Mouse (Mus musculus) G1E (cell line): ENCODE results near the gene Csad. TPM values are rescaled to one million over a fixed set of nuclear protein-coding genes. Genes with fewer than 3 reads are reported as not detected.
"Not testable (repeated sequence)": the region's sequence is repeated elsewhere in the genome, so short reads cannot be mapped to it uniquely, and the experiment has no call there.

Experiments
- ATAC-seq: 2 replicates; pipeline ENCODE4 v1.8.0; 2016; ENCODE audit warnings: mild to moderate bottlenecking; ENCODE audit not compliant: insufficient number of reproducible peaks, poor library complexity, low FRiP score, severe bottlenecking; ENCODE audit errors: extremely low read depth
- DNase-seq: peaks from one replicate; pipeline ENCODE4 v3.0.0; 2012; ENCODE audit warnings: low spot score
- H3K27me3 ChIP-seq: 2 replicates; pipeline ENCODE4 v1.6.1; 2012; ENCODE audit warnings: mild to moderate bottlenecking, low read length, inconsistent platforms; ENCODE audit not compliant: insufficient read depth
- H3K36me3 ChIP-seq: replicated peaks from 2 replicates; pipeline ENCODE3; 2012; ENCODE audit warnings: mild to moderate bottlenecking, inconsistent platforms
- H3K4me1 ChIP-seq: 2 replicates; pipeline ENCODE4 v1.6.1; 2012; ENCODE audit warnings: low read depth, low read length, inconsistent platforms, mixed read lengths; ENCODE audit not compliant: insufficient read depth
- H3K4me3 ChIP-seq: 2 replicates; pipeline ENCODE4 v1.5.1; 2012; ENCODE audit warnings: low read depth, mild to moderate bottlenecking, inconsistent platforms, low read length, moderate library complexity, mixed read lengths
- H3K9me3 ChIP-seq: replicated peaks from 2 replicates; pipeline ENCODE4 v1.6.1; 2012; ENCODE audit warnings: inconsistent platforms
- CTCF ChIP-seq: IDR thresholded peaks from 2 replicates; pipeline ENCODE4 v1.5.1; 2012; ENCODE audit warnings: low read depth, low read length, inconsistent platforms, mixed read lengths
- GATA1 ChIP-seq: IDR thresholded peaks from 2 replicates; pipeline ENCODE4 v1.6.1; 2012; ENCODE audit warnings: borderline replicate concordance, low read length, inconsistent platforms, mixed read lengths
- GATA2 ChIP-seq: IDR thresholded peaks from 2 replicates; pipeline ENCODE4 v1.6.1; 2012; ENCODE audit warnings: low read depth, low read length, inconsistent platforms, borderline replicate concordance
- POLR2AphosphoS5 ChIP-seq: IDR thresholded peaks from 2 replicates; pipeline ENCODE4 v1.6.1; 2012; ENCODE audit warnings: low read depth, low read length, inconsistent platforms; ENCODE audit not compliant: insufficient replicate concordance
- TAL1 ChIP-seq: conservative IDR thresholded peaks from 2 replicates; pipeline ENCODE4 v1.6.1; 2012; ENCODE audit warnings: low read depth, low read length, inconsistent platforms, mixed read lengths
- polyA plus RNA-seq: library from polyadenylated mRNA; stranded (reverse); fragments of >175 nt; gene quantifications from 2 replicates; pipeline ENCODE4 v1.2.3, GENCODE M21; 2012
- total RNA-seq, 2 experiments: library from RNA; stranded (forward) in 1 of 2; stranded (reverse) in 1 of 2; fragments of 200-1000 nt in 1 of 2; fragments of >200 nt in 1 of 2; fragmentation: Nextera tagmentation in 1 of 2; gene quantifications; 2 replicates each; pipeline ENCODE4 v1.2.3; 2014 to 2017

The Csad gene
- total and polyA plus RNA-seq, 3 experiments, result 3.1 to 11.9 (median 4.2) TPM

DNA sequence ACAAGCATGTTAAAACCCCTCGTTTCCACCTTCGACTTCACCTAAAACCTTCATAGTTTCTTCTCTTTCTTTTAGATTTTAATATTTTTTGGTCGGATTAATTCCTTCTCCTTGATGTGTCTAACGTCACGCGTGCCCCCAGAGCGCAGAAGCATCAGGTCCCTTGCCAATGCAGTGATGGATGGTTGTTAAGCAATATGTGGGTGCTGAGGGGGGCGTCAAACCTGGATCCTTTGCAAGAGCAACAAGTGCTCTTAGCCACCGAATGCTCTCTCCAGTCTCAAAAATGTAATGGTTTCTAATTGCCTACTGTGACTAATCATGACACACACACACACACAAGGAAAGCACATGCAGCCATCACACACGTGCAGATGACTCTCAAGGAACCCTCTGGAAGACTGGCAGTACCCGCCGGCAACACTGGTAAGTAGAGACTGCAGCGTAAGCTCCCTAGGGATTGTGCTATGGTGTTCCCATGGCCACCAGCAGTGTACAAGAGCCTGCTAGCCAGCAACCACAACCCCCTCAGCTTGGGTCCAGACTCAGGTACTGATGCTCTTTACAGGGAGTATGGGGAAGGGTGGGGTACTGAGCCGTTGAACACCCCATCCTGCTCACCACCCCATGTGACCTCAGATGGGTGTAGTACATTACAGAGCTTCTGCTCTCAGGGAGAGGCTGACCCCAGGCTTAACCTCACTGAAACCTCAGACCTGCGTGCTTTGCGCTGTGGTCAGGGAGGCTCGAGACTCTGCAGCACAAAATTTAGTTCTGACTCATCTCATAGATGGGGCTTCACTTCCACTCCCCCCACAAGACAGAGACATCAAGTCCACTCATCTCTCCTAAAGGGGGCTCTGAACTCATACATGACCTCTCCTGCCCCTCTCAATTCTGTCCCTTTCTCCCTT, 26.1 kb upstream of the Csad start:
- Histone ChIP-seq H3K4me1 (peaks cover 92% of the 10 kb centered on the region), H3K36me3 (peaks cover 13% of the 10 kb centered on the region), H3K4me3 (peak overlapping the region; percentile 69), H3K9me3 (0 out of 2 replicates have a peak, but pooled peaks cover 3% of the 10 kb centered on the region), H3K27me3 (no peaks in the 10 kb centered on the region; the same call in 1 of the 2 replicates)
- ATAC-seq (peak; percentile 45), DNase-seq (no peak)
- TF ChIP-seq GATA2 (no peak), GATA1 (no peak), CTCF (no peak), TAL1 (no peak), POLR2AphosphoS5 (no peak)

DNA sequence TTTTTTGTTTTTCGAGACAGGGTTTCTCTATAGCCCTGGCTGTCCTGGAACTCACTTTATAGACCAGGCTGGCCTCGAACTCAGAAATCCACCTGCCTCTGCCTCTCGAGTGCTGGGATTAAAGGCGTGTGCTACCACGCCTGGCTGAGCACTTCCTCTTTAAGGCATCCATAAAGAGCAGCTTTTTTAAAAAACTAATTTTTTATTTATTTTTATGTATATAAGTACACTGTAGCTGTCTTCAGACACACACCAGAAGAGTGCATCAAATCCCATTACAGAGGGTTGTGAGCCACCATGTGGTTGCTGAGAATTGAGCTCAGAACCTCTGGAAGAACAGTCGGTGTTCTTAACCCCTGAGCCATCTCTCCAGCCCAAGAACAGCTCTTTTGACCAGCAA, 21.1 kb upstream of the Csad start:
- not testable (repeated sequence) for H3K9me3 ChIP-seq, ATAC-seq, H3K4me3 ChIP-seq, DNase-seq, H3K27me3 ChIP-seq
- Histone ChIP-seq H3K4me1 (peaks cover 65% of the 10 kb centered on the region), H3K36me3 (peaks cover 33% of the 10 kb centered on the region)

DNA sequence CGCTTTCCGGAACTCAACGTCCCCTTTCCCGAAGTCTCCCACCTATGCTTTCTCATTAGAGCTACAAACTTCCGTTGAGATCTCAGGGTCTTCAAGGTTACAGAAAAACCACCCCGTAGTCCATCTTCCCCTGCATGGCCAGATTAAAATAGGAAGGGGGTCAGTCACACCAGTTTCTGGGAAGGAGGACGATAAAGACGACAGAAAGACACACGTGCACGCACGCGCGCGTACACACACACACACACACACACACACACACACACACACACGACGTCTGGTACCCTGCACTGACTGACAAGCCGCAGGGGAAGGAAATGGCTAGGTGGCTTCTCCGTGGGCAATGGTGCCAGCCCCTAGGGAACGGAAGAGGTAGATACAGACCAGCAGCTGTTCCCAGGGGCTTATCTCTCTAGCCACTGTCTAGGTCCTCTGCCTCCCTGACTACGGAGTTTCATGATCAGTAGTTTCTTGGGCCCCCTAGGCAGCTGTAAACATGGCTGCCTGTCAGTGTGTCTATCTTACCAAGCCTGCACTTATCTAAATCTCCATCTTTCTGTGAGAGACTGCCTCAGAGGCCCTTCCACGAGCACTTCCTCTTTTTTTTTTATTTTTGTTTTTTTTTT, 20.6 kb upstream of the Csad start:
- Histone ChIP-seq H3K36me3 (peaks cover 36% of the 10 kb centered on the region), H3K27me3 (peaks cover 3% of the 10 kb centered on the region; the same call in 1 of the 2 replicates), H3K4me3 (peak overlapping the region; percentile 71; the same call in 1 of the 2 replicates), H3K9me3 (0 out of 2 replicates have a peak, but pooled peaks cover 3% of the 10 kb centered on the region), H3K4me1 (peaks cover 59% of the 10 kb centered on the region)
- peak; percentile 90 for DNase-seq
- TF ChIP-seq POLR2AphosphoS5 (no peak), TAL1 (peak; percentile 86), GATA2 (no peak), CTCF (no peak), GATA1 (no peak)
- peak; percentile 99 for ATAC-seq

DNA sequence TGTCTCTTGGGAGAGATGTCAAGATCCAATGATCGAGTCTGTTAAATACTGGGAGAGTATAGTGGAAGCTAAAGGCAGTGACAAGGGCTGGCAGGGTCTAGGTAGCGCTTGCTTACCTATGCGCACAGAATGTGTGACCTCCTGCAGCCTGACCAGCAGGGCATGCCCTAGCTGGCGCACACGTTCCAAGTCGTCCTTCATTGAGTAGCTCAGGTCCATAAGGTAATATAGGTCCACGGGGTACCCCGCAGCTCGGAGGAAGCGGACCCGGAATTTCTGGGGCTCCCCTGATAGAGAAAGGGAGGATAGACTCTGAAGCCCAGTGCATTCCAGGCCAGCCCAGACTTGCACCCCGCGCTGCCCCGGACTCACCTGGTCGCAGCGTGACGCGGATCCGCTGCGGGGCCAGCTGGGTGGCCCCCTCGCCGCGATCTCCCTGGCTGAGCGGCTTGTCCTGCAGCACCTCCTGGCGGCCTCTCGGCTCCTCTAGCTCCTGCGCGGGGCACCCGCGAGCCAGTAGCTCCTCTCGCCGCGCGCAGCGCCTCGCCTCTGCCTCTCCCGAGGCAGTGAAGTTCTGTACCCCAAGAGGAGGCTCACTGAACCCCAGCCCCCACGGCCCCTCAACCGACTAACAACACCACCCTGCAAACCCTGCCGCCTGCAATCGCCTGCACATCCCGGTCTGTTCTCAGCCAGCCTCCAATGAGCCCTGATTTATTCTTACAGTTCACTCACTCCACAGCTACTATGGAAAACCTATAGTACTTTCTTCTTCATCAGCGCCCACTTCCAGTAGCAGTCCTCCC, 19.9 kb upstream of the Csad start:
- ATAC-seq, result no peak
- TF ChIP-seq CTCF (peak; percentile 50), TAL1 (no peak), GATA1 (no peak), POLR2AphosphoS5 (no peak)
- Histone ChIP-seq H3K27me3 (peaks cover 3% of the 10 kb centered on the region; the same call in 1 of the 2 replicates), H3K36me3 (peaks cover 40% of the 10 kb centered on the region), H3K9me3 (0 out of 2 replicates have a peak, but pooled peaks cover 3% of the 10 kb centered on the region), H3K4me3 (peak overlapping the region; percentile 71), H3K4me1 (peaks cover 58% of the 10 kb centered on the region)
- peak; percentile 84 for DNase-seq

DNA sequence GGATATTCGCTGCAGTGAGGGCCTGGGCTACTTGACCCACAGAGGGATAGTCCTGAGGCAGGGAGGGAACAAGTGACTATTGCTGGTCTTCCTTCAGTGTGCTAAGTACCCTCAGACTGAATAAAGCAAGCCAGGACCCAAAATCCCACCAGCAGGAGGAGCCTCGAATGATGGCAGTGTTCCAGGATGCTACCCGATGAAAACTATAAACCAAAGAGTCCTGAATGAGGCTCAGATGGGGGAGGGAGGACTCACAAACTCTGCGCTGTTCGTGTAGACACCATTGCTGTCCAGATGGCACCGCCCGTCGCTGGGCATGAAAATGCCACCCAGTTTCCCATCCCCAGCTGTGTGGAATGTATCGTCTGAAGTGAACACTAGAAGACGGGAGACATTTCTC, 17.9 kb upstream of the Csad start:
- ATAC-seq (no peak), DNase-seq (no peak)
- Histone ChIP-seq H3K4me3 (no peak overlapping the region), H3K4me1 (peaks cover 42% of the 10 kb centered on the region), H3K9me3 (0 out of 2 replicates have a peak, but pooled peaks cover 3% of the 10 kb centered on the region), H3K27me3 (peaks cover 3% of the 10 kb centered on the region; the same call in 1 of the 2 replicates), H3K36me3 (peaks cover 51% of the 10 kb centered on the region)
- no peak for TF ChIP-seq TAL1
- no peak for TF ChIP-seq CTCF
- no peak for TF ChIP-seq POLR2AphosphoS5
- no peak for TF ChIP-seq GATA2
- TF ChIP-seq GATA1, result no peak

DNA sequence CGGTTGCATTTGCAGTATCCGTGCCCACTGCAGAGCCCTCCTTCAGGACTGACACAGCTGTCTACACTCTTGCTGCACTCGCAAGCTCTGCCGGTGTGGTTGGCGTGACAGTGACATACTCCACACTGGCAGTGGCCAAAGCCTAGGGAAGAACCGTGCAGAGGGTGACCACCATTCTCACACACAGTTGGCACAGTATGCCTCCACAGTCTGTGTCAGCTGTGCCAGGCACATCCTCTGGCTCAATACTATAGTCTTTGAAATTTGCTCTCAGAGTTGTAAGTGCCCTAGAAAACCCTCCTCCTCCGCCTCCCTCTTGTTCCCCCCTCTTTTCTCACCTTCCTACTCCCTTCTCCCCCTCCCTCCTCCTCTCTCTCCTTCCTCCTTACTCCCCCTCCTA, 12.8 kb upstream of the Csad start:
- H3K9me3 ChIP-seq, result no peaks in the 10 kb centered on the region
- no peak overlapping the region for H3K4me3 ChIP-seq
- no peaks in the 10 kb centered on the region; the same call in 1 of the 2 replicates for H3K27me3 ChIP-seq
- H3K36me3 ChIP-seq, result peaks cover 78% of the 10 kb centered on the region
- no peak for TF ChIP-seq POLR2AphosphoS5
- no peak for TF ChIP-seq GATA1
- no peak for TF ChIP-seq CTCF
- TF ChIP-seq TAL1, result no peak
- TF ChIP-seq GATA2, result no peak
- peaks cover 18% of the 10 kb centered on the region for H3K4me1 ChIP-seq
- no peak for ATAC-seq
- no peak for DNase-seq
